Mouse (Mus musculus): ENCODE measurements at regions not wholly inside any gene's neighbourhood (a gene's known extent, or its start where the extent isn't known, plus 50 kb on each side); places are given as distances from the start of the nearest gene placed in this dataset. TPM values are rescaled to one million over a fixed set of nuclear protein-coding genes. Genes with fewer than 3 reads are reported as not detected.

DNA sequence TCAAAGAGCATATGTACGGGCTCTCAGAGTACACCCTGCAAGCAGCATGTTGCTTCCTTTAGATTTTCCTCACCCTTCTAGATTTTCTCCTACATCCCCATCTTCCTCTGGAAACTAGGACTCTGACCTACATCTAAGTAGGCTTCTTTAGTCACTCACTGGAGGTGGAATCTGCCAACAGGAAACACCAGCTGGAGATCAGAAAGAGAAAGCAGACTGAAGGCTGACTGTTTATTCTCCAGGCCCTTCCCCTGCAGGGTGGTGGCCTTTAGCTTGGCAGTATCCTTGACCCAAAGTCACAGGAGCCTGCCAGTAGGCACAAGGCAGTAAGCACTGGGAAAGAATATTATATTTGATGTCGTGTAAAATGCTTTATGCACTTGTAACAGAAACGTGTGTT is 75.4 kb upstream of the Klf12 start:
- no peak overlapping the region for H3K4me2 ChIP-seq (replicated peaks)
- ATAC-seq (ENCODE audit: low FRiP score) = no peak
- H3K9me3 ChIP-seq (replicated peaks) = no peaks in the 10 kb centered on the region
- no peaks in the 10 kb centered on the region for H3K27me3 ChIP-seq
- no peaks in the 10 kb centered on the region for H3K36me3 ChIP-seq
- no peak overlapping the region for H3K4me3 ChIP-seq
- H3K27ac ChIP-seq = no peak overlapping the region
- no peak overlapping the region for H3K9ac ChIP-seq
- 0 out of 2 replicates have a peak, but pooled peaks cover 8% of the 10 kb centered on the region for H3K4me1 ChIP-seq
- WGBS = 65% methylated on average over 3 of the region's 3 CpGs

DNA sequence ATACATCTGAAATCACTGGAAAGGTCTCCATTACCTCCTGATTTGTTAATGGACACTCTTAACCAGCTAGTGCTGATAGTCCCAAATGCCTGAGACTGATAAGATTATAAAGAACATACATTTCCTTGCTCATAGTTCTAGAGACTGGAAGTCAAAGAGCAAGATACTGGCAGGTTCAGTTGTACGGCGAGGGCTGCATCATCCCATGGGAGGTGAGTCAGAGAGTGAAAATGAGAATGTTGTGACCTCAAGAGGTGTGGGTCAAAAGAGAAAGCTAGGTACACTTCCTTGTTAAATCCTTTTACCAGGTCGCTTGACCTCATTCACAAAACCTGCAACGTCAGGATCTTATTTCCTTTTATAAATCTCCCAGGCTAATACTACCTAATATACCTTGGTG is 72.7 kb upstream of the Klf12 start:
- Histone ChIP-seq H3K9me3 (replicated peaks) (no peaks in the 10 kb centered on the region), H3K27me3 (no peaks in the 10 kb centered on the region), H3K9ac (no peak overlapping the region), H3K4me1 (0 out of 2 replicates have a peak, but pooled peaks cover 12% of the 10 kb centered on the region), H3K4me3 (no peak overlapping the region), H3K27ac (no peak overlapping the region), H3K36me3 (no peaks in the 10 kb centered on the region), H3K4me2 (replicated peaks) (no peak overlapping the region)
- ATAC-seq (ENCODE audit: low FRiP score) = no peak
- 65% methylated on average over 4 of the region's 4 CpGs for WGBS

DNA sequence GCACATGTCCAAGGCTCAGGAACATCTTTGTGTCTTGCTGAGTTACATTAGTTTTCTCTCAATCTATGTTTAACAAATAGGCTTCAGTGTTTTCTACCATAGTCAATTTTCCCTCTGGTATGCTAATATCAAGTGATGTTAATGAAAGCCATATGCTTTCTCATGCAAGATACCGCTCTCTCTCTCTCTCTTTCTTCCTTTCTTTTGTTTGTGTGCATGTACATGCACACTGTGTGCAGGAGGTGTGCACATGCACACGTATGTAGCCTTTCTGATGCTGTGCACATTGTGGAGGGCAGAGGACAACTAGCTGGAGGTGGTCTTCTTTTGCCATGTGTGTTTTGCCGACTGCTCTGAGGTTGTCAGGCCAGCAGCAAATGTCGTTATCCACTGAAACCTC is 69.0 kb upstream of the Klf12 start:
- 0 out of 2 replicates have a peak, but pooled peaks cover 5% of the 10 kb centered on the region for H3K4me1 ChIP-seq
- no peak overlapping the region for H3K9ac ChIP-seq
- H3K4me3 ChIP-seq = no peak overlapping the region
- H3K27me3 ChIP-seq = no peaks in the 10 kb centered on the region
- H3K4me2 ChIP-seq (replicated peaks) = no peak overlapping the region
- no peak overlapping the region for H3K27ac ChIP-seq
- 69% methylated on average over 4 of the region's 4 CpGs for WGBS
- H3K9me3 ChIP-seq (replicated peaks) = no peaks in the 10 kb centered on the region
- no peak for ATAC-seq (ENCODE audit: low FRiP score)
- no peaks in the 10 kb centered on the region for H3K36me3 ChIP-seq

DNA sequence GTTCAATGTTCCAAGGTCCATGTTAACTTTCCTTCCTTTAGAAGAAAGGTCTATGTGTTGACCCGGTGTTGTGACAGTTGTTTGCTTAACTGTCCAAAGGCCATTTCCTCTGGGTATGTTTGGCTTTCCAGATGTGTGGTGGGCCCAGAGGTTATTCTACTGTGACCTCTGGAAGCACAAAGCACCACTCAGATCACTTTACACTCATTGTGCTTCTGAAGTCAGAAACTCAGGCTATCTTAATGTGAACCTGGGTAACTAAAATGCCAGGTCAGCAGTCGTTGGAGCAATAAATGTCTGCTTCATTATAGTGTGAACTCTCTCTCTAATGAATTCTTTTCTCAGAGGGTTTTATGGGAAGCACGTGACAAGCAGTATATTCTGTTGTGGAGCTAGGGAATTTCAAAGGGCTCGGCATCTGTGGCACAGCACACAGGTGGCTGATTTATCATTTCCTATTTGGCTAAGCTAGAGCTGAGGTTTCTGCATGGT is 68.5 kb upstream of the Klf12 start:
- H3K4me2 ChIP-seq (replicated peaks) = no peak overlapping the region
- no peak overlapping the region for H3K27ac ChIP-seq
- no peaks in the 10 kb centered on the region for H3K9me3 ChIP-seq (replicated peaks)
- H3K36me3 ChIP-seq = no peaks in the 10 kb centered on the region
- no peak overlapping the region for H3K9ac ChIP-seq
- H3K4me3 ChIP-seq = no peak overlapping the region
- no peak for ATAC-seq (ENCODE audit: low FRiP score)
- WGBS = 43% methylated on average over 4 of the region's 4 CpGs
- H3K27me3 ChIP-seq = no peaks in the 10 kb centered on the region
- H3K4me1 ChIP-seq = 0 out of 2 replicates have a peak, but pooled peaks cover 5% of the 10 kb centered on the region

DNA sequence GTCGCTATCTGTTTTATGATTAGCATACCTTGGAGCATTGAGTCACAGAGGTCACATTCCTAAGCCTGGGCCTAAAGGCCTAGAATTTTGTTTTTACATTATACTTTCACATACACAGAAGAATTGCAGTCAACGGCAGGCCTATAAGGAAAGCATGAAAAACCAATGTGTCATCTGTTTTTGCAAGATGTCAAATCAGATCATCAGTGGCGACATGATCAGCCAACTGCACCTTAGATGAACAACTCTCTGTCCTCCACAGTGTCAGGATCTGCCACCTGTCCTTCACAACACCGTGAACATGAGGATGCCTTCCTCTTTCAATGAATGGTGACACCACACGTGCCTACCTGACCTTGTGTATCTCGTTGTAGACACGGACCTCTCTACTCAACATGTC is 66.5 kb upstream of the Klf12 start:
- H3K27ac ChIP-seq = no peak overlapping the region
- H3K4me2 ChIP-seq (replicated peaks) = no peak overlapping the region
- WGBS = 88% methylated on average over 7 of the region's 7 CpGs
- H3K9me3 ChIP-seq (replicated peaks) = no peaks in the 10 kb centered on the region
- H3K4me1 ChIP-seq = 0 out of 2 replicates have a peak, but pooled peaks cover 5% of the 10 kb centered on the region
- no peak overlapping the region for H3K4me3 ChIP-seq
- no peak for ATAC-seq (ENCODE audit: low FRiP score)
- H3K36me3 ChIP-seq = no peaks in the 10 kb centered on the region
- no peaks in the 10 kb centered on the region for H3K27me3 ChIP-seq
- H3K9ac ChIP-seq = no peak overlapping the region

GRCm38 (mm10) chr14:100350021-100350790 is 65.7 kb upstream of the Klf12 start:
- H3K4me1 ChIP-seq = 0 out of 2 replicates have a peak, but pooled peaks cover 5% of the 10 kb centered on the region
- no peak overlapping the region for H3K9ac ChIP-seq
- H3K27ac ChIP-seq = no peak overlapping the region
- 87% methylated on average over 9 of the region's 9 CpGs for WGBS
- no peak overlapping the region for H3K4me3 ChIP-seq
- no peaks in the 10 kb centered on the region for H3K36me3 ChIP-seq
- no peaks in the 10 kb centered on the region for H3K9me3 ChIP-seq (replicated peaks)
- no peak overlapping the region for H3K4me2 ChIP-seq (replicated peaks)
- no peaks in the 10 kb centered on the region for H3K27me3 ChIP-seq
- no peak for ATAC-seq (ENCODE audit: low FRiP score)

GRCm38 (mm10) chr14:100348336-100349164 is 64.1 kb upstream of the Klf12 start:
- WGBS = 90% methylated on average over 4 of the region's 4 CpGs
- no peaks in the 10 kb centered on the region for H3K36me3 ChIP-seq
- H3K4me1 ChIP-seq = 0 out of 2 replicates have a peak, but pooled peaks cover 5% of the 10 kb centered on the region

GRCm38 (mm10) chr14:100336926-100337325 is 52.4 kb upstream of the Klf12 start:
- Histone ChIP-seq H3K27me3 (no peaks in the 10 kb centered on the region), H3K36me3 (no peaks in the 10 kb centered on the region), H3K4me3 (no peak overlapping the region), H3K27ac (no peak overlapping the region), H3K9ac (no peak overlapping the region), H3K4me2 (replicated peaks) (no peak overlapping the region), H3K4me1 (no peaks in the 10 kb centered on the region), H3K9me3 (replicated peaks) (no peaks in the 10 kb centered on the region)
- 74% methylated on average over 4 of the region's 4 CpGs for WGBS
- no peak for ATAC-seq (ENCODE audit: low FRiP score)

More at GRCm38 (mm10) chr14:100348336-100349164, 64.1 kb upstream of the Klf12 start:
- Histone ChIP-seq H3K4me3 (no peak overlapping the region), H3K4me2 (replicated peaks) (no peak overlapping the region), H3K9ac (no peak overlapping the region), H3K27me3 (no peaks in the 10 kb centered on the region), H3K27ac (no peak overlapping the region), H3K9me3 (replicated peaks) (no peaks in the 10 kb centered on the region)
- no peak for ATAC-seq (ENCODE audit: low FRiP score)

Small RNAs in the stretch of these regions (microRNA-seq; reads per million reads assigned to microRNA genes)
- gene Gm22401 = not detected
